Mouse (Mus musculus): ENCODE results near the gene Sigmar1. TPM values are rescaled to one million over a fixed set of nuclear protein-coding genes. Genes with fewer than 3 reads are reported as not detected.
"Not testable (repeated sequence)": the region's sequence is repeated elsewhere in the genome, so short reads cannot be mapped to it uniquely, and the experiment has no call there.

Sigmar1 gene
- polyA plus RNA-seq (2012; rRNA removed), result 60.9 TPM in 2 replicates

DNA sequence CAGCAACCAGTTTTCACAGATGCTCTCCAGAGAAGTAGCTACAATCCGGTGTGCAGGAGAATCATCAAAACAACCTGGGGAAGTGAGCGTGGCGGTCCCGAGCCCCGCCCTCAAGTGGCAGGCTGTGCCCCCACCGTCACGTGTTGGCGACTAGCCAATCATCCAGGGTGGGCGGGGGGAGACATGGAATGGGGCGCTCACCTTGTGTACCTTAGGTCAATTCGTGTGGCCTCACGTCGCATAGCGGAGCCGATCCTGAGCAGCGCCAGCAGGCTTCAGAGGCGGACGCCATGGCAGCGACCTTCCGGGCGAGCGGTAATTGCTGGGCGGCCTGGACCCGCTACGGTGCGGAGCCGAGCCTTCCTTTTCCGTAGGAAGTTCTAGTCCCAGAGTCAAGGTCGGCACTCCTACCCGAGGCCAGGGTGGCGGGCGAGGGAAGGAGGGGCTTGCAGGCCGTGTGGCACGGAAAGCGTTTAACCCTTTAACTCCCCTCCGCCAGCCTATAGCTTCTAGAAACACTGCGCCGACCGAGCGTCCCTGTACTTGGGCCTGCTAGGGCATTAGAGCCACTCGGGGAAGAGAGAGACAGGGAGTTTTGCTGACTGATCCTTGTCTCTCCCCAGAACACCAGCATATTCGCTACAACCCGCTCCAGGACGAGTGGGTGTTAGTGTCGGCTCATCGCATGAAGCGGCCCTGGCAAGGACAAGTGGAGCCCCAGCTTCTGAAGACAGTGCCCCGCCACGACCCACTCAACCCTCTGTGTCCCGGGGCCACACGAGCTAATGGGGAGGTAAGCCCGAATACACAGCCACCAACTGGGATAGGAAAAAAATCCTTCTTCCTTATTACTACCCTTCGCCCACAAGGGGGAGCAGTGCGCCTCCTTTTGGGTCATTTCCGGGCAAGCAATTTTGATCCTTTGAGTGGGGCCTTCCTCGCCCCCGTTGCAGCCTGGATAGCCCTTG, at the start of gene Sigmar1:
Gene Sigmar1 (minus strand): TSS at position 820 of the 968 bp plus-strand sequence.
- peak; percentile 60 to 87 for DNase-seq (ENCODE audit: extremely low spot score in 1 of 2, low spot score in 1 of 2)

DNA sequence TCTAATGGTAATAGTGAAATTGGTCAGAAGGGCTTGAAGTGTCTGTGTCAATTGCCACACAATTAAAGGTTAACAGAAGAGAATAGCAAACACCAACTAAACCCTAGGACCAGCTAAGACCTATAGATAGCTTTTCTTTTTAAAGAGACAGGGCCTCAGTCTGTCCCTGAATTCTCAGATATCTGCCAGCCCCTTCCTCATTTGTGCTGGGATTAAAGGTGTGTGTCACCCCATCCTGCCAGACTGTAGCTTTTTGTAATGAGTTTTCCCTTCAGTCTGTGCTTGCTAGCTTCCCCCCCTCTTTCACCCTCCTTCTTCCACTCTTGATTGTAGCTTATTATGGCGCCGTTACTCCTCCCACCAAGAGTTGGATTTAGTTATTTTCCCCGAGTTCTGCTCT, 27.2 kb upstream of the Sigmar1 start:
- not testable (repeated sequence) for DNase-seq (ENCODE audit: extremely low spot score in 1 of 2, low spot score in 1 of 2)

DNA sequence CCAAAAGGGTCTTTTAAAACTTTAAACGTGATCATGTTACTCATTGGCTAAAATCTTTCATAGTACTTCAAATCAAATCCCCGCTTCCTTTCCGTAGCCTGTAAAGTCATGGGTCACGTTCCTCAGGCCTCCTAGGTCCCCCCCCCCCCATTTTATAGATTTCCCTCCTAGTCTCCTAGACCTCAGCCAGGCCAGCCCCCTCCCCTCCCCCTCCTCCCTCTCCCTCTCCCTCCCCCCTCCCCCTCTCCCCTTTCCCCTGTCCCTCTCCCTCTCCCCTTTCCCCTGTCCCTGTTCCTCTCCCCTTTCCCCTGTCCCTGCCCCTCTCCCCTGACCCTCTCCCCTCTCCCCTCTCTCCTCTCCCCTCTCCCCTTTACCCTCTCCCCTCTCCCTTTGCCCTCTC, 26.8 kb upstream of the Sigmar1 start:
- not testable (repeated sequence) for DNase-seq (ENCODE audit: extremely low spot score in 1 of 2, low spot score in 1 of 2)

DNA sequence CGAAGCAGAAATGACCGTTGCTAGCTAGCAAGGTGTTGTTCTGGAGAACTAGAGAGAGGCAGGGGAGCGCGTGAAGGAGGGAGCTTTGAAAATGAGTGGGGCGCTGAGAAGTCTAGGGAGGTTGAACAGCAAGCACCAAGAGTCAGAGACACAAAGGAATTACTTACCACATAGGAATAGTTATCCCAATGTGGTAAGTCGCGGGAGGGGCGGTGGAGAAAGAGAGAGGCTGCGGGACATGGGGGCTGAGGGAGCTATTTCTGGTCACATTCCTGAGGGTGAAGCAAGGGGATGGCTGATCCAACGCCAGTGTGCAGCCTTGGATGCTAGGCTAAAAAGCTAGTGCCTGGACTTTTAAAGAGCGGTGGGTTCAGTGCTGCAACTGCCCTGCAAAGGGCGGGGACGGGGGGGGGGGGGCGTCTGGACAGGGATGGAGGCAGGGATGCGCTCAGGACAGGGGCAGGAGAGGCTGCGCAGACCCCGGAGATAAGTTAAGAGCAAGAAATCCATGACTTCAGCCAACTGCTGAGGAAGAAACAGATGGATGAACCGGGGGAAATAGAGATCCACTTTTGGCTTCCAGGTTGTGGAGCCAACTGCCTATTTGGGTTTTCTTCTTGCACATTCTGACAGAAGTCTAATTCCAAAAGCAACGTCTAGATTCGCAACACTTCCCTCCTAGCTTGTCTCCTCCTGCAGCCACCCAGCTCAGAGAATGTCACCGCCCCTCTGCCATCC, 26.0 kb upstream of the Sigmar1 start:
- DNase-seq (ENCODE audit: extremely low spot score in 1 of 2, low spot score in 1 of 2), result not testable (repeated sequence)

DNA sequence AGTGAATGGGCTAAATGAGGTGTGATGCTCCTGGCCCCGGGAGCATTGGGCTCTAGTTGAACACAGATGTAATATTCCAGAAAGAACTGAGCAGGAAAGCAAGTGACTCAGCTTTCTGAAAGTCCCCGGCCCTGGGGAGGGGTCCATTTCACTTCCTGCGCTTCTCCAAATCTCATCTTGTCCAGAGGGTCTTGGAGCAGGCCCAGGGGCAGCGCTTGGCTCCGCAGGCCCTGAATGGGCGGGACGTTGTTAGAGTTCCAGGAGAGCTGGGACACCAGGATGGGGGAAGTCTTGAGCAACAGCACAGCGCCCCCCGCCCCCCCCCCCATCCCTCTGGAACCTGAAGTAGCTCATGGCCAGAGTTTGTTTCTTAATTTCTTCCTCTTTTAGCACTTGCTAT, 25.3 kb upstream of the Sigmar1 start:
- DNase-seq (ENCODE audit: extremely low spot score in 1 of 2, low spot score in 1 of 2), result not testable (repeated sequence)

DNA sequence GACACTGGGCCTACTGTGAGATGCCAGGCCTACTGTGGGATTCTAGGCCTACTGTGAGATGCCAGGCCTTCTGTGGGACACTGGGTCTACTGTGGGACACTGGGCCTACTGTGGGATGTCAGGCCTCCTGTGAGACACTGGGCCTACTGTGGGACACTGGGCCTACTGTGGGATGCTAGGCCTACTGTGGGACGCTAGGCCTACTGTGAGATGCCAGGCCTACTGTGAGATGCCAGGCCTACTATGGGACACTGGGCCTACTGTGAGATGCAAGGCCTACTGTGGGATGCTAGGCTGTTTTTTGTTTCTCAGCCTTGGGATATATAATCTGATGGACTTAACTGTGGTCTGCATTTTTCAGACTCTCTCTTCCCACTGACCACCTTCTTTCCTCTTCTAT, 19.9 kb upstream of the Sigmar1 start:
- DNase-seq (ENCODE audit: extremely low spot score in 1 of 2, low spot score in 1 of 2), result not testable (repeated sequence)

DNA sequence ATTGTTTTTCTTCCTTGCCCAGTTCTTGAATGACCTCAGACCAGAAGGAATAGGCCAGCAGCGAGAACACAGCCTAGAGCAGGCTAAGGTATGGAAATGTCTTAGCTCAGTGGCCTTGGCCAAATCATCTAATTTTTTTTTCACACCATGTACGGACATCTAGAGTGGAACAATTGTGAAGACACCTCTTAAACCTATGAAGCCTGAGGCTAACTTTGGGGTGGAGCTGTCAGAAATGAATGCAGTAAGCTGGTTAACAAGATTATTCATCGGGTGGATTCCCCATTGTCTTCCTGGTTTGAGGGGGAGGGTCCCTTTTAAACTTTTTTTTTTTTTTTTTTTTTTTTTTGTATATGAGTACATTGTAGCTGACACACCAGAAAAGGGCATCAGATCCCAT, 18.5 kb upstream of the Sigmar1 start:
- DNase-seq (ENCODE audit: extremely low spot score in 1 of 2, low spot score in 1 of 2), result not testable (repeated sequence)

DNA sequence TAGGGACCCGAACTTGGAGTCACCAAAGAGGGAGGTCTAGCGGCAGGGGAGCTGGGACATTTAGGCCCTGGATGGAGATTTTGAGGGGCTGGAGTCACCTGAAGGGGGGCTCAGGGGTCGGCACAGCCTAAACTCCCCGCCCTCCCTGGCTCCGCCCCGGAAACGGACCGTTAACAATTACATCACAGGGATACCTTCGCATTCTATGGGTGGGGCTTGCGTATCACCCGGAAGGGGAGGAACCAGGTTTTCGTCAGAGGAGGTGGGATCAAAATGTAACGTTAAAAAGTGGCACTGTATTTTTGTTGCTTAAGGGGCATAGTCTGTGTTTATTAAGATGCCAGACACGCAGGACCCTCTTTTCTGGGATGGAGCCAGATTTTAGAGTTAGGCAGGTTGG, 18.0 kb upstream of the Sigmar1 start, which contains the start of gene Ccl27a:
Gene Ccl27a (minus strand): TSS at position 246 of the 400 bp plus-strand sequence.
- peak; percentile 81 to 88 for DNase-seq (ENCODE audit: extremely low spot score in 1 of 2, low spot score in 1 of 2)

DNA sequence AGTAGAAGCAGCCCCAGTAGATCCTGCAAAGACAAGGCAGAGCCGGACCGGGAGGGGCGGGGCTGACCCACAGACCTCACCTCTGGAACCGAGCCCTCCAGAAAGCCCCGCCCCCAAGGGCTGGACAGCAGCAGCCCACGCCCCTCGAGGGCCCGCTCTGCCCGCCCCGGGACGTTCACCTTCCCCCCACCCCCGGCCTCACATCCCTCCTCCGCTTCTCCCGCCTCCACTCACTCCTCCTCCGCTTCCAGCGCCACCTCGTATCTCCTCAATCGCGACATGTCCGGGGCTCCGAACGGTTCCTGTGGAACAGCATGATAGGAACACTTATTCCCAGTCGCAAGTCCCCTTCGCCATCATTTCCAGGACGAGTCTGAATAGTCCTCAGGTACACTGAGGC, 17.5 kb upstream of the Sigmar1 start:
- not testable (repeated sequence) for DNase-seq (ENCODE audit: extremely low spot score in 1 of 2, low spot score in 1 of 2)

DNA sequence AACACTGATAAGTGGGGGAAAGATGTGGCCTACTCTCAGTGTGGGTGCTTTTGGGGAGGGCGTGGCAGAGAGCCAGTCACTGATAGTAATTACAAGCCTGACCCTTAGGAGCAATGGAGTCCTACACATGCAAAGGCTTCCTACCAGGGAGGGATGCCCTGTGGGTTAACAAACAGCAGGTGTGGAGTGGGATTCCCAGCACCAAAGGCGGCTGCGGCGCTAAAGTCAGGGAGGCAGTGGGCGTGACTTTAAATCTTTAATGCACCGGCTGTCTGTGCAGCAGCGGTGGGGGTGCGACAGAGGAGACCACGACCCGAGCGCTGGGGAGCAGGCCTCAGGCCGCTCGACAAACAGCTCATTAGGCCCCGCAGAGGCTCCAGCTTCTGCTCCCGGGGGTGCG, 17.0 kb upstream of the Sigmar1 start:
- not testable (repeated sequence) for DNase-seq (ENCODE audit: extremely low spot score in 1 of 2, low spot score in 1 of 2)

DNA sequence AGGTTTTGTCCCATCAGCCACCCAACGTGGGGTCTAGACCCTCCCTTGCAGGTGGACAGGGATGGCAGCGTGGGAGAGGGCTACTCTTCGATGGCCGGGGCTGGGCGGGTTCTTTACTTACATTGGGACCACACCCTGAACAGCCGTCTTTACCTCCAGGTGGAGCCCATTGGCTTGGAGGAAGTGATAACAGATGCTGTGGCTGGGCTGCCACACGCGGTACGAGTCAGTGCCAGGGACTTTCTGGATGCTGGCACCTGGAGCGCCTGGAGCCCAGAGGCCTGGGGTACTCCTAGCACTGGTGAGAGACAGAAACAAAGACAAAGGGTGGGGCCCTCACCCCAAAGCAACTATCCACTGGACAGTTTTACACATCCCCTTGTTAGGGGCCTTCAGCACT, 11.3 kb upstream of the Sigmar1 start:
- DNase-seq (ENCODE audit: extremely low spot score in 1 of 2, low spot score in 1 of 2), result not testable (repeated sequence)

DNA sequence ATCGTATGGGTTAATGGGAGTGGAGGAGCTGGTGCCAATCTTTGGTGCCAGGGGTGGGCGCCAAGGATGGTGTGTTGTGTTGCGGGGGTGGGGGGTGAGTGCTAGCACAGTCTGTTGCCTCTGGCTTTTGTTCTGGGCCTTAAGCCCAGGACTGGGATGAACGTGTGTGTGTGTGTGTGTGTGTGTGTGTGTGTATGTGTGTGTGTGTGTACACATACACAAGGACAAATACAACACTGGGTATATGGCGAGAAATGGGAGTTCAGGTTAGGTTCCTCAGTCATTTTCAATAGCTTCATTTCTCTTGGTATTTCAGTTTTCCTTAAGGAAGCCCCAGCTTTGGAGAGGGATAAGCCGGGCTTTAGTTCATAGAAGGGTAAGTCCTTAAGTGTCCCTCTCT, 7.2 kb upstream of the Sigmar1 start:
- not testable (repeated sequence) for DNase-seq (ENCODE audit: extremely low spot score in 1 of 2, low spot score in 1 of 2)

DNA sequence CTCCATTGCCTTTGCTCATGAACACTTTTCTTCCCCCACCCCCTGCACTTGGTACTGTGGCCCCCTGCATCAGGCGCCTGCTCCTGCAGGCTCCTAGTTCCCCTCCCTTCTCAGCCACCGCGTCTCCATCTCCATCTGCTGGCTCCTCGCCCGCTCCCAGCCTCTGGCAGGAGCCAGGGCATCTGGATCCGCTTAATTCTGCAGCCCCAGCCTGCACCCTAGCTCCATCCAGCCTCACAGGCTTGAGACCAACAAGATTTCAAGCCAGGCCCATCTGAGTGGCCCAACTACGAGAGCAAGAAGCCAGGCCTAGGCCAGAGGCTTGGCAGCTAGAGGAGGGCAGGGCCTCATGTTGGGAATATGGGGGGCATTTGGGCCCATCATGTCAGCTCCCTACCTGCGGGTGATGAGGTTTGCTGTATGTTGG, 6.7 kb upstream of the Sigmar1 start:
- DNase-seq (ENCODE audit: extremely low spot score in 1 of 2, low spot score in 1 of 2), result not testable (repeated sequence)

DNA sequence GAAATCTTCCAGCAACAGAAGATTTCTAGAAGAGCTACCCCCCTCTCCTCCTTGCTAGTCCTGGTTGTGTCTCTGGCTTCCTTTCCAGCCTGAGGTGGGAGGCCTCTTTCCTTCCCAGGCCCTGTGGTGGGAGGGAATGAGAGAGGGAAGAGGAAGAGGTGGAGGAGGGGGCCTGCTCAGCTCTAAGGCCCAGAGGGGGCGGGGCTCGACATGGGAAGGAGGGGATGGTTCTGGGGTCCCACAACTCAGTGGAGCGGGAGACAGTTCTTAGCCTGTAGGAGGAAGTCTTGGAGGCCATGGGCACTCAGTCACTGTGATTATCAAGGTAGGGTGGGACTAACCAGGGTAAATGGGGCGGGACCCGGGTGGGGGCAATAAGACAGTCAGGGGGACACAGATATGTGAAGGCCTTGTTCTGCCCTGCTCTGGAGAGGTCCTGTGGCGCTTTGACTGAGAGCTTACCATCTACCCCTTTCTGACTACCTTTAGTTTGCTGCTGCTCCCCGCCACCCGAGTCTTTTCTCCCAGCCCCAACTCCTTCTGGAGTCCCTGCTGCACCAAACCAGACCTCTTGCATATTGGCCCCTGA, 6.2 kb upstream of the Sigmar1 start:
- DNase-seq (ENCODE audit: extremely low spot score in 1 of 2, low spot score in 1 of 2), result no peak

DNA sequence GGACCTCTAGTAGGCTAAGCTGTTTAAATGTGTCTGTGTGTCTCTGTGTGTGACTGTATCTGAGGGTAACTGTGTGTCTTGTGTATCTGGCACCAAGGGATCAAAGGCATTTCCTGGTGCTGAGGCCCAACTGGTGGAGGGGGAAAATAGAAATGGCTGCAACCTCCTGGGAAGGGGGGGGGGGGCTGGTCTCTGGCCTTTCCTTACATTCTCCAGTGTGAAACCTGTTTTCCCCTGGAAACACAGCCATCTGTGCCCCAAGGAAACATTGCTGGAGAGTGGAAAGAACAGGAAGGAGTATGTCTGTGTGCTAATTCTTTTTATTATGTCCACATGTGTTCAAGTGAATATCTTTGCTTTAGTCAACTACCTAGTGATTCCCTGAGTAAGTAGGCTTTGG, 5.7 kb upstream of the Sigmar1 start:
- no peak for DNase-seq (ENCODE audit: extremely low spot score in 1 of 2, low spot score in 1 of 2)

DNA sequence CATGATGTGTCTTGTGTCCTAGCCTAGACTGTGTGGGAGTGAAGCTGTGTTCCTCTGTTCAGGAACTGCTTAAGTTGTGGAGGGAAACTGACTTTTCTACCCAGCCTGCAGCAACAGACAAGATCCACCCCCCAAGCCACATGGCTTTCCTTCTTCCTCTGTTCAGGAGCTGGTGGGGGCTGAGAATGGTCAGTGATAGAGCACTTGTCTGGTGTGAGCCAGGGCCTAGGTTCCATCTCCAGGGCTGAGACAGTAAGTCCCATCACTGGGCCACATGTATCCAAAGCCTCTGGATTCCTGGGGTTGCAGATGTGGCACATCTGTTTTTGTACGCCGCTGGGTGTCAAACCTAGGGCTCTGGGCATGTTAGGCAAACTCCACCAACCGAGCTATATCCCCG, 5.0 kb upstream of the Sigmar1 start:
- DNase-seq (ENCODE audit: extremely low spot score in 1 of 2, low spot score in 1 of 2), result no peak

DNA sequence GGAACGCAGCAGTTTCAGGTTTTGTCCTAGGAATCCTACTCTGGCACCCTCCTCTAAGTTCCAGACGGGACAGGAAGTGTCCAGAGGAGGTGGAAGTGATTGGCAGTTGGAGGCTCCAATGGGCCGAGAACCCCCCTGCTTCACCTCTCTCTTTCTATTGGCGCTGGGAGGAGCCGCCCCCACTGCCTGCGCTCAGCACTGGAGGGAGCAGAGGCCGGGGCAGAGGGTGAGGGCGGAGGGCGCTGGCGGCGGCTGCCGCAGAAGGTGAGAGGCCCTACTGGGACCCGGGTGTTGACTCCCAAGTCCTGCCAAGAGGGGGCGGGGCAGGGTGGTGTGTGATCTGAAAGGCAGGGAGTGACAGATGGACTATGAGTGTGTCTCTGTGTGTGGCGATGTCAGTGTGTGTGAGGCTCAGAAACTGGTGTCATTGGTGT, 4.3 kb upstream of the Sigmar1 start:
- peak in 1 of 2 experiments; percentile 63 for DNase-seq (ENCODE audit: extremely low spot score in 1 of 2, low spot score in 1 of 2)

DNA sequence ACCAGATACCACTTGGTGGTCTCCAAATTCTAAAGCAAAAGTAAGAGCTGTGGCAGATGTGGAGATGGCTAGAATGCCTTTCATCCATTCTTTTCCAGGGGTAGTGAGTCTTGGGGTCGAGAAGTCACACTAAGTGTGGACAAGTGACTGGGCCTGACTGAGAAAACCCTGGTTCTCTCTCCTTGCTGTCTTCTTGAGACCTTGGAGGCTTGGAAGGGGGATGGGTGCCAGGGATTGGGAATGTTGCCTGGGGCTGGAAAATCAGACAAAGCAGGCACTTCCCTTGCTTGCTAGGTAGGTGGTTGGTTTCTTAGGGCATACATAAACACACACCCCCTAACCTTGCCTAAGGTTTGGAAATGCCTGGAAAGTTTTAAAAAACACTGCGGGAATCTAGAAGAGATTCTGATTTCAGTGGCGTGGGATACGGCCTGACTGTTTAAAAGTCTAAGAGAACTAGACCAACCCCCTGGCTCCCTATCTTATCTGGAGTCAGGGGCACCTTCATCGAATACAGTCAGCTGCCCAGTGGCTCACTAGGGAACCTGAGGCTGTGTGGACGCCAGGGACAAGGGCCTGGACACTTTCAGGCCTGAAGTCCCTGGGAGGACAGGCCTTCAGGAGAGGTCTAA, 3.8 kb upstream of the Sigmar1 start:
- DNase-seq (ENCODE audit: extremely low spot score in 1 of 2, low spot score in 1 of 2), result no peak

DNA sequence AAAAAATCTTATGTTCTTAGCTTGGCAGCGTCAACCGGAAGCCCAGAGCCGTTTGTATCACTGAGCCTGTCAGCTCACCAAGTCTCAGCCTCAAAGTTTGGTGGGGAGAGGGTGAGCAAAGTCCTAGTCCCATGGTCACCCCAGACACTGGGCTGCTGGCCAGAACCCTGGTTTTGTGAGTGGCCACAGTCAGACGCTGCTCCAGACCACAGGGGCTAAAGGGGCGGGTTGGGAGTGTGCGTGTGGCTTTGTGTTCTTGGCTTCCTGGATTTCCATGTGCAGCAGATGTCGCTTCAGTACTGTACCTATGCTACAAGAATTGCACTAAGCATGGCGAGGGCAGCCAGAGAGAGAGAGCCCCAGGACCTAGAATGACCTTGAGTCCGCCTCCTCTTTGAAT, 3.2 kb upstream of the Sigmar1 start:
- DNase-seq (ENCODE audit: extremely low spot score in 1 of 2, low spot score in 1 of 2), result no peak

DNA sequence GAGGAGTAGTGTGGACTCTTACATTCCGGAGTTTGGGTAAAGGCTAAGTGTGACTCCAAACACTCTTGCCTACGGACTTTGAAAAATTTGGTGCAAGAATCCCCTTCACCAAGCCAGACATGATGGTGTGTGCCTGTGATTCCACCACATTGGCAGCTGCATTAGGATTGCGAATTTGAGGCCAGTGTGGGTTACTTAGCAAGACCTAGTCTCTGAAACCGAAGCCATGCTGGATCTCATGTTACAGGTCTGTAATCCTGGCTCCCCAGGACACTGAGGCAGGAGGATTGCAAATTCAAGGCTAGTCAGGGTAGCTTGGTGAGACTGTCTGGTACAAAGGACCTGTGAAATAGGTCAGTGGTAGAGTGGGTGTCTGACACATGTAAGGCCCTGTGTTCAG, 2.7 kb upstream of the Sigmar1 start:
- no peak for DNase-seq (ENCODE audit: extremely low spot score in 1 of 2, low spot score in 1 of 2)
